Mouse (Mus musculus) cortical plate, adult 2 months (tissue): ENCODE measurements around the gene Gm10663.

Source experiments
- CTCF ChIP-seq: fragments of 200-500 bp; IDR thresholded peaks from 2 replicates; pipeline ENCODE4 v1.5.1; 2011; ENCODE audit warnings: mild to moderate bottlenecking, control low read depth, low read length; ENCODE audit not compliant: insufficient read depth; ENCODE audit errors: extremely low read depth
- POLR2A ChIP-seq: fragments of 200-500 bp; IDR thresholded peaks from 2 replicates; pipeline ENCODE4 v1.6.1; 2011; ENCODE audit warnings: mild to moderate bottlenecking, low read length, control low read depth; ENCODE audit not compliant: insufficient read depth; ENCODE audit errors: extremely low read depth

DNA sequence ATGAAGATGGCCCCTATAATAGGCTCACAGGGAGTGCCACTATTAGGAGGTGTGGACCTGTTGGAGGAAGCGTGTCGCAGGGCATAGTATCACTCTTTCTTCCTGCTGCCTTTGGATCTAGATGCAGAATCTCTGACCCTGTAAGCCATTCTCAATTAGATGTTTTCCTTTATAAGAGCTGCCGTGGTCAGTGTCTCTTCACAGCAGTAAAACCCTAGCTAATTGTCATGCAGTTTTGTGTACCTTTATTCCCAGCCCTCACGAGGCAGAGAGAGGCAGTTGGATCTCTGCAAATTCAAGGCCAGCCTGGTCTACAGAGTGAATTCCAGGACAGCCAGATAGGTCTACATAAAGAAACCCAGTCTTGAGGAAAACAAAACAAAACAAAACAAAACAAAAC lies 12.6 kb upstream of the Gm10663 start:
- TF ChIP-seq POLR2A, result no peak
- TF ChIP-seq CTCF, result no peak
